Mouse (Mus musculus) lung, adult 18-20 months (tissue): ENCODE data around the gene Slc27a2.
"Not testable (repeated sequence)": the region's sequence is repeated elsewhere in the genome, so short reads cannot be mapped to it uniquely, and the experiment has no call there.

Source experiments
- DNase-seq, 2 experiments: peaks; one replicate each; pipeline ENCODE4 v3.0.0; 2022; ENCODE audit warnings: mixed read lengths in 2 of 2

Gene Slc27a2

DNA sequence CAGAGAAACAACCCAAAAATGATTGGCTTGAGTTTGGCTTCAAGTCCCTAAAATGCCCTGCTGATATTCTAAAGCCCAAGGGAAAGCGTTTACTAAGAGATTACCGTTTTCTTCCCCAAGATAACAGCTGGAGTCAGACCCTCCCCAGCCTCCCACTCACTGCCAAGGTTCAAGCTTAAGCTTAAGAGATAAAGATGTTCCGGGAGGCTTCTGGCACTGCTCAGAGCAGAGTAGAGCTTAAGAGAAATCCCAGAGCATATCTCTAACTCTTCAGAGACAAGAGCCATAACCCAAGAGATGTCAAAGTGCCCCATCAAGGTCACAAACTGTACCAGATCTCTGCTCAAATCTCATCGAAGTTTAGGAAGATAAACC is 54.5 kb downstream of the Slc27a2 start:
- no peak for DNase-seq

- no peak for DNase-seq
Observed at GRCm38 (mm10) chr2:126607553-126608203, 55.5 kb downstream of the Slc27a2 start.

DNA sequence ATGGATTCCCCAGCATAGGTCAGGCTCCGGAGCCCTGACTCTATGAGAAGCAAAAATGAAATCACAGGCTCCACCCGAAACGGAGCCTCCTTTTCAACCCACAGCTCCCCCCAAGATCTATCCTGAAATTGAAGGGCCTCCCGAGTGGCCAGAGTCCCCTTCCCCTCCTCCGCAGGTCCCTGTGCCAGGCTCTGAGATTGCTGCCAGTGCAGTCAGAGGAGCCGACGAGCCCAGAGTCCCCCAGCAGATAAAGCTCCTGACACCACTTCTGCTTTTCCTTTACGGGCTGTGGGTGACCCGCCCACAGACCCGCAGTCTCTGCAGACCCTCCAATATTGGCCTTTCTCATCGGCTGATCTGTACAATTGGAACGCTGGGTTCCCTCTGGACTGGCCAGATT is 57.4 kb downstream of the Slc27a2 start:
- DNase-seq, result not testable (repeated sequence)

GRCm38 (mm10) chr2:126615355-126615754 is 63.1 kb downstream of the Slc27a2 start:
- no peak for DNase-seq

DNA sequence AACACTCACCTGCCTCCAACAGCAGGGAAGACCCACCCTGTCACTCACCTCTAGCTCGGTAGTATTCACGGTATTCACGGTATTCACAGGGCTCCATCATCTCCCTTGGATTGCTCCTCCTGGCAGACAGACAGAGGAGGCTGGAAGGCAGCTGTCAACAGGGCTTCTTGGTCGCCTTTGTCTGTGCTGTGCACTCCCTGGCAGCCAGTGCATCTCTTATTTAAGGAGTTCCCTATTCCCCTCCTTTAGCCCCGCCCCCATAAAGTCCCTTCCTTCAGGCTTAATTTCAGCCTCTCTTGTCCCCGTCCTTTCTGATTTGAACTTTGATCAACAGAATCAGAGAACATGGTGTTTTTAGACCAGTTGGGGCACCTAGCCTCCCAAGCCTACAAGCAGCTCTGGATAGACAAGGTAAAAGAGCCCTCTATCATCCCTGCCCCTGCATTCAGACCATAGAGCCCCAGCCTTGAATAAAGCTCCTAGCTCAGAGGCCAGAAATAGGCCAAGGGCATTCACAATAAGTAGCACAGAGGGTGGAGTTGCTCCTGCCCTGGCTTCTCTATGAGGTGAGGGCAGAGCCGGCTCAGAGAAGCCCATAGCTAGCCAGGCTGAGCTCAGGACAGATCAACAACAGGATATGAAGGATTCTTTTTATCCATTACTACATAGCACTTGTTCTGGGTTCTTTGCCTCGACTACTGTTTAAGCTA is 66.4 kb downstream of the Slc27a2 start:
- DNase-seq, result peak in 1 of 2 experiments; percentile 32

- peak in 1 of 2 experiments; percentile 53 for DNase-seq
Observed at GRCm38 (mm10) chr2:126619249-126619704, 67.1 kb downstream of the Slc27a2 start, which contains the start of gene Hdc. TSS of gene Hdc (minus strand) at chr2:126619299.

- no peak for DNase-seq
Observed at GRCm38 (mm10) chr2:126622455-126622854, 70.2 kb downstream of the Slc27a2 start.

DNA sequence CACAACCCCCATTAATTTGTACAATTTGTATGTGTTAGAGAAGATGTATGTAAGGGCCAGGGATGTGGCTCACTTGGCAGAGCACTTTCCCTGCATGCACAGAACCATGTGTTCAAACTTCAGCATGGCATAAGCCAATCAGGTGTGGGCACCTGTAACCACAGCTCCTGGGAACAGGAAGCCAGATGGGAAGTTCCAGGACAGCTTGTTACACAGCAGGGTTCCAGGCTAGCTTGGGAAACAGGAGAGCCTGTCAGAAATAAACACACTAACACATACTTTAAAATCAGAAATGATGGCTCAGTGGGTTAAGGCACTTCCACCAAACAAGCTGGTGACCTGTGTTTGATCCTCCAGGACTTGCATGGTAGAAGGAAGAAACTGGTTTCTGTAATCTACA is 70.9 kb downstream of the Slc27a2 start:
- no peak for DNase-seq

- no peak for DNase-seq
Observed at GRCm38 (mm10) chr2:126628455-126628995, 76.3 kb downstream of the Slc27a2 start.

GRCm38 (mm10) chr2:126633165-126633564 is 81.0 kb downstream of the Slc27a2 start:
- no peak for DNase-seq

DNA sequence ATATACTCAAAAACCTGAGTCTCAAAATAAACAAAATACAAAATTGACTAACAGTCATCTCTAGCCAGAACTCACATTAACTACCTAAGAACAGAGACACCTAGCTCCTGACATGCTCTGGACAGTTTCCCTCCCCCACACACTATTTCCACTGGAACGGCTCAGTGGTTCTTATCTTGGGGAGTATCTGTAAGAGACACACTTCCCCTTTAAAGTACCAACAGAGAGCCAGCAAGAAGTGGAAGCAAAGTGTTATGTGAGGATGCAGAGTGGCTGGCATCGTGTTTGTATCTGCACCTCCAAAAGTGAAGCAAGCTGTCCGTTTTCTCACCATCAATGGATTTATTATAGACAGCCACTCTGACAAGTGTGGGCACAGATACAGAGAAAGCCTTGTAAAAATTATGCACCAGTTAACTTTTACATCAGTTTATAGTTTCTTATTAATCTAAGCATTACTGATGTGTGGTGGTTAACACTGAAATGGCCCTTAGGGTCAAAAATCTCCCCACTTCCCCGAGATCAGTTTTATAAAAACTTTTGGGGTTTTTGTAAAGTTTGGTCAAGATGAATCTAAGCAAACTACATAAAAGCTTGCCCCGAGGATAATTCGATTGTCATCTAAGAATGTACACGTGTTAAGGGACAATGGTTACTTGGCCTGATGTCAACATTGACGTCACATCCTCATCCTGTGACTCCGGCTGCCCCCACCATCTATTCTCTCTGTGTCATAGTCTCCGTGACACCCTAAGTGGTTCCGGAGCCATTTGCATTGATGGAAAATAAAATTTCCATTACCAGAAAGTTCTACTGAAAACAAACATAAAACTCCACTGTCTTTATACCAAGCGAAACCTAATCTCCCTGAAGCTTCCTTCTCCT is 84.0 kb downstream of the Slc27a2 start:
- peak in 1 of 2 experiments; percentile 43 for DNase-seq
